Mouse (Mus musculus) embryo, embryonic 11.5 days (tissue): Measurements from ENCODE around the gene Mettl7a3.

Experiments used
- DNase-seq: peaks from one replicate; pipeline ENCODE4 v3.0.0-alpha.2; 2012; ENCODE audit warnings: low read depth, low spot score

Mettl7a3 gene

GRCm38 (mm10) chr15:100388224-100388835 lies 53.6 kb downstream of the Mettl7a3 start:
- DNase-seq: no peak

DNA sequence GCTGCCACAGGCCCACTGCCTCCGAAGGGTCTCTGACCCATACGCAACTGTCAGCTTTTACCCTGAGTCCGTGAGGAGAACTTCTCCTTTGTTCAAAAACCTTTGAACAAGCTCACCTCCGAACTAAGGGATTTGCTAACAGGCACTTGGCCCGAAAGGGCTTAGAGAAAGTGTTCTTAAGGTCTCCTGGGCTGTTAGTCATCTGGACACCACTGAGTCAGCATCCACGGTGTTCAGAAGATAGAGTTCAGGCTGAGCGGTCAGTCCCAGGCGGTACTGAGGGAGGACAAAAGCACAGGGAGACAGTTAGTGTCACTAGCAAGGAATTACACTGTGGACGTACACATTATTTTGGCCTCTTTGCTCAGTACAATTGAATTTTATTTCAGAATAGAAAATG lies 54.2 kb downstream of the Mettl7a3 start:
- DNase-seq: no peak
